Mouse (Mus musculus) adrenal gland, postnatal 36 days (tissue): Measurements from ENCODE around the gene Grin2b. TPM values are rescaled to one million over a fixed set of nuclear protein-coding genes. Genes with fewer than 3 reads are reported as not detected.
A peak's percentile ranks its signal among the peaks of the same experiment; 100 is the strongest.
"Not testable (repeated sequence)": the region's sequence is repeated elsewhere in the genome, so short reads cannot be mapped to it uniquely, and the experiment has no call there.

Source experiments
- DNase-seq, 2 experiments: peaks; one replicate each; pipeline ENCODE4 v3.0.0; 2021; ENCODE audit warnings: mixed read lengths in 1 of 2
- total RNA-seq, 2 experiments: library from RNA; stranded (reverse); gene quantifications; 2 replicates each; pipeline ENCODE4 v1.2.3; 2021

Grin2b gene
- total RNA-seq, 2 experiments from 2014 or later = 0.23 to 0.40 TPM

DNA sequence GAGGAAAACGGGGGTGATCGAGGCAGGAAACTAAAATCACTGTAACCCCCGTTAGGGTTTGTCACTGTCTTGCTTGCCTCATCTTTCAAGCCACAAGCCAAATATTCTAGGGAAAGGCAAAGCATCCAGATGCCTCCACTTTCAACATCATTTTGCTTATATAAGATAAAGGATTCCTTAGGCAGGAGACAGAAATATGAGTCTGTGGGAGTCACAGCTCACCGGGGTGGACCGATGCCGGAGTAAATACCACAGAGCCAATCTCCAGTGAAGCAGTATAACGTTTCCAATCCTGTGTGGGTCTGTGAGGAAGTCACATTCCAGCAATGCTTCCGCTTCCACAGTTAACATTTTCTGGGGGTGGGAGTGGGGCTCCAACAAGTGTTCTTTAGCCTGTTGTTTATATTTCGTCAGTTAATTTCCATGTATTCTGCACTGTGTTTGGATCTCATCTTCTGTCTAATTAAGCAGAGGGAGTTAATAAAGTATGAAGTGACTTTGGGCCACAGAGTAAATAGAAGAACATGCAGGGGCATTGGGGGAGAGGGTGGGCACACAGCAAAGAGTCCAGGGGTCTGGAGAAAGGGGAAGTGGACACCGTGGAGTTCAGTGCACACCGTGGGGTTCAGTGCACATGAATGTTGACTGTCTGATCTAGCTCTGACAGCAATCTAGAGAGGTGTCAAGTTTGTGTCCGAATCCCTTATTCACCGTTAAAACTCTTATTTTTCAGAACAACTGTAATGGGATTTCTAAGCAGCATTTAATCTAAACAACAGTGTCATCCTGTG is 374.9 kb downstream of the Grin2b start:
- no peak for DNase-seq

DNA sequence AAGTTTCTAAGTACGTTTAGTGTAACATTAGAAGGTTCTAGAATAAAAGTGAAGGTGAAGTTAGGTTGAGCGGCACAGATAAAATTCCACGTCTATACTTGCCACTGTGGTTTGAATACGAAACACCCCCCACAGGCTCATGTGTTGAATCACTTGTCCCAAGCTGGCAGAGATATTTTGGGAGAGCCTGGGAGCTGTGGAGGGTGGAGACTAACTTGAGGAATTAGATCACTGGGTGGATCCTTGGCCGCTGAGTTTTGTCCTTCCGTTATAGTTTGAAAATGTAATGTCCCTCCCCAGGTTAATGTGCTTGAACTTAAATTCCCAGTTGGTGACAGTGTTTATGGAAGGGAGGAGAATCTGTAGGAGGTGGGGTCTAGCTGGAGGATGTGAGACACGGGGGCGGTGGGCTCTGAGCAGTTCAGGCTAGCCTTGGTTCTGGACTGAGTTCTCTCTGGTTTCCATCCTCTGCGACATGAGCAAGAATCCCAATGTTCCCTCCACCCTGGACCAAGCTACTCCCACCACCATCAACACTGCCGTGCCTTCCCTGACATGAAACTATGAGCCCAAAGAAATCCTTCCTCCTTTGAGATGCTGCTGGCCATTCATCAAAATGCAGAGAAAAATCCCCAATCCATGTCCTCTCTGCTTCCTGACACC is 375.8 kb downstream of the Grin2b start:
- DNase-seq = no peak

DNA sequence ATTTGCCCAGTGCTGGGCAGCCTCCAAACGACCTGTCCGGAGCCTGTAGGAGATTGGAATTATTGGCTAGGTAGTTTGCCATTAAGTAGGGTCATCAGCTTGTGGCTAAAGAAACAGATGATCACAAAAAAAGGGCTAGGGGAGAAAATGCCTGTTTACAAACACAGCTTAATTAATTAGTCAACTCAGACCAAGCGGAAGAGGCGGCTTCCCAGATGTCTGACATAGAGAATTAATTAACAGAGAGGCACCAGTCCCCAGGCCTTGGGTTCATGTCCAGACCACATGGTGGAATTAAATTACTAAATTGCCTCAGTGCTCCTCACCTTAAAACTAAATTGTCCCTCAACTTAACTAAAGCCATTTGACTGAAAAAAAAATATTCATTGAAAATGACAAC is 376.4 kb downstream of the Grin2b start:
- no peak for DNase-seq

DNA sequence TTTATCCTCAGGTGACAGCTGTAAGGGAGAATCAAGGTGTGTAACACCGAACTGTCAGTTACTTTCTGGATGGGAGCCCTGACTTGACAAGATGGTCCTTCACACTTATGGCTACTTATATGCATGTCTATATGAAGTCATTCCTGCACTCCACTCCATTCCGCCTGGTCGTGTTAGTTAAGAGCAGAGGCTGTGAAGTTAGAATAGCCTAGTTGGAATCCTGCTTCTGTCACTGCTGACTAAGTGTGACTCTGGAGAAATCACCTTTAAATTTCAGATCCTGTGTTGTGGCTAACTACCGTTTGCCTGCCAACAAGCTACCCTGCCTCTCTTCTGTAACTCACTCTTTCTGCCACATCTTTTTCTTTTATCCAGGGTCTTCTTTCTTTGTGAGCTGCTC is 381.9 kb downstream of the Grin2b start:
- DNase-seq = no peak

GRCm38 (mm10) chr6:135789603-135790170 is 383.6 kb downstream of the Grin2b start:
- no peak for DNase-seq

- DNase-seq = no peak
Measured at GRCm38 (mm10) chr6:135774670-135775069, 398.6 kb downstream of the Grin2b start.

- peak in 1 of 2 experiments; percentile 5 for DNase-seq
Measured at GRCm38 (mm10) chr6:135767572-135767971, 405.7 kb downstream of the Grin2b start.

DNA sequence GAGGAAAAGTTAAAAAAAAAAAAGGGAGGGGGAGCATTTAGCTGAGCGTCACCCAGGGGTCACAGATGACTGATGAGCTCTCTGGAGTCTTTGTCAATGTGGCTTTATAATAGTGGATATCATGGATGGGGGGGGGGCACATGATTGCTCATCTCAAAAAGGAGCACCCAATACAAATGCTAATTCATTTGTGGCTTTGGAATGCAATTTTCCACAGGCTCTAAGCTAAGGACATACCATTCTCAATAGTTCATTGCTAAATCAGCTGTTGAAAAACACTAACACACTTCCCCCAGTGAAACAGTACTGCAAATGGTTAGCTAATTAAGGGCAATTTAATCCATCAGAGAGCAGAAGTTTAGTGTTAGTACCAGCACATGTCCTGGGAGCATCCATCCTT is 414.6 kb downstream of the Grin2b start:
- no peak for DNase-seq

GRCm38 (mm10) chr6:135756075-135756474 is 417.2 kb downstream of the Grin2b start:
- no peak for DNase-seq

- no peak for DNase-seq
Measured at GRCm38 (mm10) chr6:135748412-135749076, 424.8 kb downstream of the Grin2b start.

GRCm38 (mm10) chr6:135745606-135746005 is 427.7 kb downstream of the Grin2b start:
- DNase-seq = no peak

DNA sequence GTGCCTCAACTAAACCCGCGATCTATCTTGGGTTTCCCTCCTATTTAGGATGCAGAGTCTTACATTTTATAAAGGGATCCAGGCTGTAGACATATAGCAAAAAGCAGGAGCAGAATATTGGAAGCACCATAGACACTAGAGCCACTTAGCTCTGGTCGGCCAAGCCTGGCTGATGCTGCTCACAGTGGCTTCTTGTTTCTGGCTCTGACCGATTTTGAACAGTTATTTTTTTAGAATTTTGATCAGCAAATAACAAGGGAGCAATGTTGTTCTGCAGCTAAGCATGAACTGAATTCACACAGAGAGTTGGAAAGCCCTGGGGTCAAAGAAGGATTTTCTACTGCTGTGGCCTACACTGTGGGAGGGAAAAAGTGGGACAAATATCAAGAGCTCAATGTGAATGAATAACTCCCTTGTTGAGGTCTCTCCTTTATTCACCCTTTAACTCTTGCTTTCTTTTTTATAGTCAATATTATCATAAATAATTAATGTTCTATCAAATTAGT is 439.0 kb downstream of the Grin2b start:
- DNase-seq = no peak

GRCm38 (mm10) chr6:135727106-135727505 is 446.2 kb downstream of the Grin2b start:
- DNase-seq = peak in 1 of 2 experiments; percentile 14

DNA sequence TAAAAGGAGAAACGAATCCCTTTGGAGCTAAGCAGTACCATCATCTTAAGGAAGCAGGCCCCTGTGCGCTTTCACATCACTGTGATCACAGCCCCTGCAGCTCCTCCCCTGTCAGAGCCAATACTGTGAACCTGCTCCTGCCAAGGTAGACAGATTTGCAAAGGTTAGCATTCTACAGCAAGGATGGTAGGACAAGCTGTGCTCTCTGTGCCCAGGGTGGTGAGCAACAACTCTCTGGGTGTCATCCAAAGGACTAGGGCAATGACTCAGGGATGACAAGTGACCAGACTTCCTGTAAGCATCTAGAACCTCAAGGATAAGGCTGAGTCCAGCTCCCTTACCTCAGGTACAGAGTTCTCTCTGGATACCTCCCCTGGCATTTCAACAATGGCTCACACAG is 451.6 kb downstream of the Grin2b start:
- DNase-seq = peak in 1 of 2 experiments; percentile 3

DNA sequence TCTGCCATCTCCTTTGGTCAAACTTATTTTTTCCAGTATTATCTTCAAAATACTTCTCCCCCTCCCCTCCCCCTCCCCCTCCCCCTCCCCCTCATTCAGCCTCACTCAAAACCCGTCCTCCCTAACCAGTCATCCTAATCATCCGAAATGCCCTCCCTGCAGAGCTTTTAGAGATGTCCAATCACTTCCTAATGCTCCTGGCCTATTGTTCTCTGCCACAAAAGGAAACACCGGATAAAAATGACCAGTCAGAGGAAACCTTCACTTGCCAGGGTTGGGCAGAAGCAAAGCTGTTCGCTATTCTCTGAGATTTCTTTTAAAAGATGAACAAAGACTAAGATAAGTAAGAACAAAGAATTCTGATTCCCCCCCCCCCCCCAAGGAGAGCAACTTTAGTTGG is 458.4 kb downstream of the Grin2b start:
- no peak for DNase-seq

DNA sequence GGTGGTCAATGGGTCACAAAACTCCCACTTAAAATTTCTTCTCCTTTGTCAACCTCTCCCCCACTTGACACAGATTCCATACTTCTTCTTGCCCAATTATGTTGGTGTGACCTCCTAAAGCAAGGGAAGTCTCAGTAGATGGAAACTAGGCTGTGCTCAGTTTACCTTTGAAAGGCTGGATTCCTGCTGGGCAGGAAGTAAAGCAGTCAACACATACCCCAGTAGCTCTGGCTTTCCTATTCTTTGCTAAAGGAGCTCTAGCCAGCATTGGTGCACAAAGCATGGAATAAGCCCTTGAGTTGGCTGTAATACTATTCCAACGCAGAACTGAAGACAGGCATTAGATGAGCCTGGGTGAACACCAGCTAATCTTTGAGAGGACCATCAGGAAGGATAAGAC is 459.1 kb downstream of the Grin2b start:
- DNase-seq = no peak

DNA sequence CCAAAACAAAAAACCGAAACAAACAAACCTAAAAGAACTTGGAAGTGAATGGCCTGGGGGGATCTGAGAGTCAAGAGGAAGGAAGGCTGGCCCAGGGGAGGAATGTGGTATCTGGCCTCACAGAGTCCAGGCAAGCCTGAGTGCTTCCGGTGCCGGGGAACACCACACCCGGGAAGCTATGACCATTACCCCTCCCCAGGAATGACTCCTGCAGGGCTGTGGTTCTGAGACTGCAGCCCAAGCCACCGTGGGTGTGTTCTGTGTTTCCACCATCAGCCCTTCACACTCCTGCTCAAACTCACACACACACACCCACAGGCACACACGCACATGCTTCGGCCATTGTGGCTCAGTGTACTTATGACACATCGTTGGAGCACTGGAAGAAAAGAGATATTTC is 459.6 kb downstream of the Grin2b start:
- DNase-seq = no peak

- DNase-seq = not testable (repeated sequence)
Measured at GRCm38 (mm10) chr6:135706850-135707522, 466.3 kb downstream of the Grin2b start.

DNA sequence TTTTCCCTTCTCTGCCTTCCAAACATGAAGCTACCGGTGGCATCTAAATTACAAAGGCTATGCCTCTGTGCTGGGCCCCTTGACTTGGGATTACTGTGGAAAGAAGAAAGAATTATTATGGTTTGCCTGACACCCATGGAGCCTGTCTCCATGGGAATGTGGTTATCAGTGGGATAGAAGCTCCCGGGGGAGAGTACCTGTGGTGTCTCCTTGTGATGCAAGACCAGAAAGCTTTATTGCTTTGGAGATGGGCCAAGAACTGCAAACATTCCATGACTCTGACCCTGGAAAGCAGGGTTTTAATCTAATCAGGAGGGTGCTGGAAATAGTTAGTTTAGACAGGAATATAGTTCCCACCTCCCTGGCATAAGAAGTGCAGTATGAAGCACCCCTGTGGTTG is 469.7 kb downstream of the Grin2b start:
- no peak for DNase-seq

DNA sequence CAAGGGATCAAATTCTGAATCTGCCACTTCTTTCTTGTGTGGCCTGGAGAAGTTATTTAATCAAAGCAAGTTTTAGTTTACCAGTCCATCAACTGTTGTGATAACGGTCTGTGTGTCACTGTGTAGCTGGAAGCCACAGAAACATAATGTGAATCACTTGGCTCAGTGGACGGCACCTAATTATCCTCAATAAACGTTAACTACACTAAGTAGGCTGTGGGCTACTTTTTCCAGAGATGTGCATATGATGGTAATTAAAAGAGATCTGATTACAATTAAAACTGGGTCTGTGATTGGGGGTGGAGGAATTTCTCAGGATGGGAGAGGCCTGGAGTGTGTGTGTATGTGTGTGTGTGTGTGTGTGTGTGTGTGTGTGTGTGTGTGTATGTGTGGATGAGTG is 471.9 kb downstream of the Grin2b start:
- no peak for DNase-seq

DNA sequence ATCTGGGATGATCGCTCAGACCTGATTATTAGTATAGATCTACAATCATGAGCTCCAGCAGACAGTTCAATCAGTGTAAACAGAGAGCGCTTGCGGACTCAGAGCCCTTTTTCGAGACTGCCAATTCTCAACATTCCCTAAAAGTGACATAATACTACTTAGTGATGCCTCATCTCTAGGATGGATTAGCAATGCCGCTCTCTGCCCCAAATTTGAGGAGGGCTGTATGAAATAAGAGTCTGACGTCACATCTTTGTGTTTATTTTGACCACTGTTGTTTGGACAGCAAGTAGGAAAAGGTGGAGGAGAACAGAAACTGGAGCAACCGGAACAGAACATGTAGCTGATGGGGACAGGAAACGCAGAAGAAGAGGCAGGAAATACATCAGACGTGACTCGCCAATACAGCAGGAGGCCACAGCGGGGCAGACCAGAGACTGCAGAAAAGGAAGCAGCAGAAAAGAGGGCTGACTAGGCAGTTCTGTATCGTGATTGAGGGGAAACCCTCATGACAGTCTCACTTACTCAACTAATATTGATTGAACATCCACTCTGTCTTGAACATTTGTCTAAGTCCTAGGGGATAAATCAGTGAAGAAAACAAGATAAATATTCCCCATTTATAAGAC is 472.5 kb downstream of the Grin2b start:
- DNase-seq = no peak

DNA sequence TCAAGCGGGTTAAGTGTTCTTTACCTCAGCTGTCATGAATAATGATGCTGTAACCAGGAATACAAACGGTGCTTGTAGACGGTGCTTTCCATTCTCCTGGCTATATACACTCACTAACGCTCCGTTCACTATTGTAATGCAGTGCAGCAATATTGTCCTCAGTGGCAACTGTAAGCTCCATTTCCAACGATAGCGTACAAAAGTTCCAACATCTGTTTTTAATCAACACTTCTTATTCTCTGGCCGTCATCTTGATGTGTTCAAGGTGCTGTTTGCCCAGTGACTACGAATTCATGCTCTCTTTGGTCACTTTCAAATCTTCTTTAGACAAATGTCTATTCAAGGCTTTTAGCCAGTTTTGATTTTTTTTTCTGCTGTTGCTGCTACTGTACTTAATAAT is 480.8 kb downstream of the Grin2b start:
- no peak for DNase-seq
